Mouse (Mus musculus) heart, postnatal 0 days (tissue): Measurements from ENCODE around the gene Scgb1a1.

ENCODE experiments used
- CTCF ChIP-seq: IDR thresholded peaks from 2 replicates; pipeline ENCODE4 v1.5.1; 2016; ENCODE audit warnings: antibody characterized with exemption, control low read depth, low read depth
- EP300 ChIP-seq: IDR thresholded peaks from 2 replicates; pipeline ENCODE4 v1.6.1; 2016; ENCODE audit warnings: antibody characterized with exemption, low read depth

DNA sequence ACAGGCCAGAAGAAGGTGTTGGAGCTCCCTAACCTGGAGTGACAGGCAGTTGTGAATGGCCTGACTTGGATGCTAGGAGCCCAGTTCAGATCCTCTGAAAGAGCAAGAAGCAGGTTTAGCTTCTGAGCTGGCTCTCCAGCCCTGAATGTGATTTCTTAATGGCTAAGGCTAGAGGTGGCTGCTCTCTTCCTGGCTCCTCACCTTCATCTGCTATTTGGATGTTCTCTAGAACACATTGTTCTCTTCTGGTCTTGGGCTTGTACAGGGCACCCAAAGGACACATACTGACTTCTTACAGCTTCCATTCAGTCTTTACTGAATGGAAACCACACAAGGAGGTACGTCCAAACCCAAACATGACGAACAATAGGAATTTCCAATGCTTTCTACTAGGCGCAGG is 11.7 kb downstream of the Scgb1a1 start:
- TF ChIP-seq CTCF (no peak), EP300 (no peak)
